Mouse (Mus musculus) lung, embryonic 14.5 days (tissue): Measurements from ENCODE around the gene Rtl8c. TPM values are rescaled to one million over a fixed set of nuclear protein-coding genes. Genes with fewer than 3 reads are reported as not detected.
"Not testable (repeated sequence)": the region's sequence is repeated elsewhere in the genome, so short reads cannot be mapped to it uniquely, and the experiment has no call there.

ENCODE experiments used
- ATAC-seq: fragments of 200-750 bp; cut with Nextera tagmentation; 2 replicates; pipeline ENCODE4 v1.8.0; 2017; ENCODE audit warnings: mild to moderate bottlenecking, moderate TSS enrichment, moderate library complexity; ENCODE audit not compliant: insufficient read depth
- DNase-seq: peaks from one replicate; pipeline ENCODE4 v3.0.0-alpha.2; 2015
- H3K27ac ChIP-seq: fragments of 300-500 bp; sonication (generic); 2 replicates; pipeline ENCODE4 v1.5.1; 2014; ENCODE audit warnings: low read depth, mild to moderate bottlenecking, moderate library complexity
- H3K27me3 ChIP-seq: fragments of 300-500 bp; sonication (generic); 2 replicates; pipeline ENCODE4 v1.6.1; 2014; ENCODE audit warnings: low read length, control low read depth; ENCODE audit not compliant: insufficient read depth
- H3K36me3 ChIP-seq: fragments of 300-500 bp; sonication (generic); 2 replicates; pipeline ENCODE4 v1.6.1; 2014; ENCODE audit warnings: control low read depth; ENCODE audit not compliant: insufficient read depth
- H3K4me1 ChIP-seq: fragments of 300-500 bp; sonication (generic); 2 replicates; pipeline ENCODE4 v1.6.1; 2014; ENCODE audit warnings: antibody characterized with exemption, control low read depth; ENCODE audit not compliant: insufficient read depth
- H3K4me2 ChIP-seq: fragments of 300-500 bp; sonication (generic); 2 replicates; pipeline ENCODE4 v1.6.1; 2014; ENCODE audit warnings: mild to moderate bottlenecking
- H3K4me3 ChIP-seq: fragments of 300-500 bp; sonication (generic); 2 replicates; pipeline ENCODE4 v1.5.1; 2014; ENCODE audit warnings: low read depth, low read length
- H3K9ac ChIP-seq: fragments of 300-500 bp; sonication (generic); 2 replicates; pipeline ENCODE4 v1.6.1; 2014
- H3K9me3 ChIP-seq: fragments of 300-500 bp; sonication (generic); 2 replicates; pipeline ENCODE4 v1.6.1; 2016; ENCODE audit warnings: low read depth, low read length, control low read depth
- CTCF ChIP-seq: IDR thresholded peaks from 2 replicates; pipeline ENCODE4 v1.5.1; 2016; ENCODE audit warnings: antibody characterized with exemption, low read depth
- WGBS: fragments of 180-500 bp; shearing (Covaris S2); extraction: QIAGEN DNeasy Blood & Tissue Kit; methylation state at CpG from one replicate; pipeline ENCODE4 v1.1.7; 2014; 5-methylcytosine and 5-hydroxymethylcytosine counted together
- polyA plus RNA-seq: library from polyadenylated mRNA; unstranded; fragments of >200 nt; fragmentation: Nextera tagmentation; extraction: Ambion mirVana; gene quantifications from 2 replicates; pipeline ENCODE4 v1.2.1, GENCODE M21; 2014

The Rtl8c gene
- polyA plus RNA-seq = 29.7 and 30.8 TPM in 2 replicates

DNA sequence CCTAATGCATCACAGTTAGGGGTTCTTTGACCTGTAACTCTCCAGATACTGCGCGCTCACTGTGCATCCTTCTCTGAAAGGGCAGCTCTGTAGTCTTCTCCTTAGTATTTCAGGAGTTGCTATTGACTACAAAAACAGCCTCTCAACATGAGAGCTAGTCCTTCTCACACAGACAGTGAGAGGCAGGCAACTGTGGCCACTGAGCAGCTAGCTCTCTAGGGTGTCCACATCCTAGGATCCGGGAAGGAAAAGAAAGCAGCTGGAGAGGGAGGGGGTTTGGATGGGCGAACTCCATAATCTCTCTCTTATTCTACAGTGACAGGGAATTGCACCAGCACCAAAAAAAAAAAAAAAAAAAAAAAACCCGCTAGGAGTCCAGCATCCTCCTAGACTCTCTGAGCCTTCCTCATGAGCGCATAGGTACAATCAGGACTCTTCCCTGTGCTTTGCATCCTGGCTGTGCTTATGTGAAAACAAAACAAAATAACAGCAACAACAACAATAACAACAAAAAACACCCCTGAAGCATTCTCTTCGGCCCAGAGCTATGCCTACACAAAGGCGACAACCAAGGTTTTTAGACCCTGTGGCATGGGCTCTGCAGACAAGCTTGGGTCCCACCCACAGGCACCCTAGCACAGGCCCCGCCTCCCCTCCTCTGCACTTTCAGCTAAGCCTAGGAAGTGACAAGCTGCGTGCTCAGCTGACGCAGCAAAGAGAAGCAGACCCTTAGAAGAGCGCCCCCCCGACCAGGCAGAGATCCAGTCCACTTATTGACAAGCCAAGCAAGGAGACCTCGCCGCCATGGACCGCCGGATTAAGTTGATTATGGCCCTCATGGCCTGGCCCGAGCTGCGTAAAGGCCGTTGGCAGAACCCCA lies at the start of gene Rtl8c:
Gene Rtl8c, plus strand, starts transcription at position 791 of the 880 bp plus-strand sequence.
- H3K27me3 ChIP-seq = no peaks in the 10 kb centered on the region
- TF ChIP-seq CTCF = peak; percentile 23; the same call in 1 of the 2 replicates
- peak within 1 kb of the TSS; percentile 52 for H3K9ac ChIP-seq
- H3K4me1 ChIP-seq = no peaks in the 10 kb centered on the region
- 21% methylated on average over 19 of the region's 20 CpGs for WGBS
- ATAC-seq (peak; percentile 94), DNase-seq (peak; percentile 82)
- peak within 1 kb of the TSS; percentile 41 for H3K4me3 ChIP-seq
- H3K27ac ChIP-seq = no peak within 1 kb of the TSS
- H3K36me3 ChIP-seq = no peaks in the 10 kb centered on the region
- peak within 1 kb of the TSS; percentile 61 for H3K4me2 ChIP-seq
- no peaks in the 10 kb centered on the region for H3K9me3 ChIP-seq

DNA sequence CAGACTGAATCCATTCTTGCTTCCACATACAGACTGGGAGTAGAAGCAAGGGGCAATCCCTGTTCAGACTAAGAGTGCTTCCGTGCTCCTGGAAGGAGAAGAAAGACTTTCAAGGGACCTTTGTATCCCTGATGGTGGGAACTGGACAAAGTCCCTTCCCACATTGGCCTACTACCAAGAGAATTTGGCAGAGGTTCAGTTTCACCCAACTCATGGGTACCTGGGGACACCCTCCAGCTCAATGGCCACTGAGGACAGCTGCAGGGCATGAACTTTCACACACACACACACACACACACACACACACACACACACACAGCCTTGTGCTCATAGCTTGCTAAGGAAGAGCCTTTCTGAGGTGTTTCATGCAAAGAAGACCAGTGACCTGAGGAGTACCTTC lies 28.5 kb upstream of the Rtl8c start:
- no peak overlapping the region for H3K27ac ChIP-seq
- DNase-seq (no peak), ATAC-seq (no peak)
- H3K9ac ChIP-seq = no peak overlapping the region
- no peak overlapping the region for H3K4me2 ChIP-seq
- H3K27me3 ChIP-seq = no peaks in the 10 kb centered on the region
- H3K4me3 ChIP-seq = no peak overlapping the region
- H3K4me1 ChIP-seq = no peaks in the 10 kb centered on the region
- H3K9me3 ChIP-seq = no peaks in the 10 kb centered on the region
- TF ChIP-seq CTCF = no peak
- 77% methylated on average over 1 of the region's 1 CpGs for WGBS
- H3K36me3 ChIP-seq = no peaks in the 10 kb centered on the region

- not testable (repeated sequence) for H3K27me3 ChIP-seq, H3K36me3 ChIP-seq, DNase-seq, ATAC-seq, H3K4me2 ChIP-seq, H3K4me1 ChIP-seq, H3K27ac ChIP-seq, H3K9ac ChIP-seq, H3K4me3 ChIP-seq, H3K9me3 ChIP-seq
- 73% methylated on average over 2 of the region's 4 CpGs for WGBS
These were observed 26.4 kb upstream of the Rtl8c start for GRCm38 (mm10) chrX:53581407-53581806.

DNA sequence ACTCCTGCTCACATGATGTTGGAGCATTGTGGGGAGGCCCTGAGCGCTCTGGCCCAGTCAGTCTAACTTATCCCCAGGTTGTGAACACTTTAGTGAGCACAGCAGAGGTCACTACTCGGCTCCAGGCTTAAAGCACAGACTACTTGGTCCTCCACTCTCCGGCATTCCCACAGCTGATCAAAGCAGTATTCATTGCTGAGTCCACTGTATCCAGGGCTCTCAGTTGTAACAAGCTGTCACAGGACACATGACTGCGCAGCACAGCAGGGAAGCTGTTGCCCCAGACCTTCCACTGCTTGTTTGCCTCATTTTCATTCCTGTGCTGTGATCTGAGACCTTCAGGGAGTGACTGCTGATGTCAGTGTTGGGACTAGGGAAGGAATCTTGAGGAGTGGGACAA lies 24.4 kb upstream of the Rtl8c start:
- H3K36me3 ChIP-seq, H3K4me3 ChIP-seq, DNase-seq, H3K4me2 ChIP-seq, H3K9me3 ChIP-seq, H3K27ac ChIP-seq, H3K4me1 ChIP-seq, H3K9ac ChIP-seq, ATAC-seq, H3K27me3 ChIP-seq: not testable (repeated sequence)
- WGBS = 67% methylated on average over 2 of the region's 4 CpGs

- WGBS = 0% methylated on average over 1 of the region's 2 CpGs
- not testable (repeated sequence) for H3K4me1 ChIP-seq, H3K27me3 ChIP-seq, H3K4me2 ChIP-seq, H3K9ac ChIP-seq, H3K9me3 ChIP-seq, H3K36me3 ChIP-seq, H3K4me3 ChIP-seq, H3K27ac ChIP-seq, ATAC-seq, DNase-seq
- peak; percentile 48; the same call in 1 of the 2 replicates for TF ChIP-seq CTCF
These were observed 7.8 kb upstream of the Rtl8c start for GRCm38 (mm10) chrX:53599993-53600392.

- DNase-seq, ATAC-seq: not testable (repeated sequence)
- WGBS = 33% methylated on average over 1 of the region's 1 CpGs
These were observed 1.7 kb upstream of the Rtl8c start for GRCm38 (mm10) chrX:53606176-53606575.

GRCm38 (mm10) chrX:53608122-53608813 lies 436 bp downstream of the Rtl8c start:
- 27% methylated on average over 18 of the region's 18 CpGs for WGBS
- DNase-seq = peak; percentile 0
- no peak for TF ChIP-seq CTCF
- H3K27ac ChIP-seq = no peak overlapping the region
- no peaks in the 10 kb centered on the region for H3K27me3 ChIP-seq
- H3K9ac ChIP-seq = peak overlapping the region; percentile 52
- H3K36me3 ChIP-seq = no peaks in the 10 kb centered on the region
- H3K4me2 ChIP-seq = peak overlapping the region; percentile 61
- no peaks in the 10 kb centered on the region for H3K9me3 ChIP-seq
- peak; percentile 59 for ATAC-seq
- no peaks in the 10 kb centered on the region for H3K4me1 ChIP-seq
- H3K4me3 ChIP-seq = peak overlapping the region; percentile 41

More at GRCm38 (mm10) chrX:53606176-53606575, 1.7 kb upstream of the Rtl8c start:
- H3K36me3 ChIP-seq, H3K9ac ChIP-seq, H3K4me1 ChIP-seq, H3K4me3 ChIP-seq, H3K9me3 ChIP-seq, H3K4me2 ChIP-seq, H3K27me3 ChIP-seq, H3K27ac ChIP-seq: not testable (repeated sequence)

DNA sequence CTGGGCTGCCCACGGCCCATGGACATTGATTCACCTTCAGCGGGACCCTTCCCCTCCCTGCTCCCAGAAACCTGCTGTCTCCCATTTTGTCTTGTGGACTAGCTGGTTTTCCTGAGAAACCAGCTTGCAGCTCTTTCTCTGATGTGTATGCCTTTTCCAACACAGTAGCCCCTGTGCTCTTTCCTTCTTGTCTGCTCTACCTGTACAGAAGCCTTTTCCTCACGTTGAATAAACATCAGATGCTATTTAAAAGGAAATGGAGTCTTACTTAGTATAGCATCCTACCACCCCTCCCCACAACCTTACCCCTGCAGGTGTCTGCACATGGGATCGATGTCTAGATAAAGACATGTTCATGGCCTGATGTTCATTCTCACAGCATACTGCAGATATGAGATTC lies 1.0 kb downstream of the Rtl8c start, which contains the start of gene Gm14597:
Gene Gm14597, minus strand, starts transcription at position 101 of the 400 bp plus-strand sequence.
- 78% methylated on average over 3 of the region's 4 CpGs for WGBS
- not testable (repeated sequence) for H3K27me3 ChIP-seq, ATAC-seq, H3K4me1 ChIP-seq, H3K9me3 ChIP-seq, H3K36me3 ChIP-seq, H3K27ac ChIP-seq, DNase-seq
- peak within 1 kb of the TSS; percentile 41 for H3K4me3 ChIP-seq
- H3K9ac ChIP-seq = peak within 1 kb of the TSS; percentile 52
- H3K4me2 ChIP-seq = peak within 1 kb of the TSS; percentile 61
